Mouse (Mus musculus): ENCODE data around the gene Klhl30. TPM values are rescaled to one million over a fixed set of nuclear protein-coding genes. Genes with fewer than 3 reads are reported as not detected.

Klhl30 gene
- total RNA-seq (2021): under 1 TPM in 1 of 2 experiments, not detected in 1; 0.11 TPM
- long read RNA-seq, experiment 1: 0 reads
- long read RNA-seq, experiment 2: 0 reads

GRCm38 (mm10) chr1:91350841-91351240 lies at the start of gene Klhl30:
Gene Klhl30, plus strand, starts transcription at chr1:91351016.
- intact Hi-C loops (cut with DNase I): no loop called here
- no peak for DNase-seq (ENCODE audit: low spot score in 2 of 2)

GRCm38 (mm10) chr1:91301206-91301920 lies 49.5 kb upstream of the Klhl30 start:
- no peak for DNase-seq (ENCODE audit: low spot score in 2 of 2)
- intact Hi-C loops (cut with DNase I): no loop called here

GRCm38 (mm10) chr1:91302021-91302420 lies 48.8 kb upstream of the Klhl30 start:
- no peak for DNase-seq (ENCODE audit: low spot score in 2 of 2)
- intact Hi-C loops (cut with DNase I): no loop called here

- DNase-seq (ENCODE audit: low spot score in 2 of 2): no peak
Measured at GRCm38 (mm10) chr1:91304621-91305020, 46.2 kb upstream of the Klhl30 start.

GRCm38 (mm10) chr1:91309366-91310085 lies 41.3 kb upstream of the Klhl30 start:
- intact Hi-C loops (cut with DNase I): no loop called here
- DNase-seq (ENCODE audit: low spot score in 2 of 2): no peak

More at GRCm38 (mm10) chr1:91304621-91305020, 46.2 kb upstream of the Klhl30 start:
- intact Hi-C loops (cut with DNase I): no loop called here

GRCm38 (mm10) chr1:91312273-91312672 lies 38.5 kb upstream of the Klhl30 start:
- no peak for DNase-seq (ENCODE audit: low spot score in 2 of 2)
- intact Hi-C loops (cut with DNase I): no loop called here

GRCm38 (mm10) chr1:91313251-91313650 lies 37.6 kb upstream of the Klhl30 start:
- DNase-seq (ENCODE audit: low spot score in 2 of 2): no peak
- intact Hi-C loops (cut with DNase I): no loop called here

- no peak for DNase-seq (ENCODE audit: low spot score in 2 of 2)
- intact Hi-C loops (cut with DNase I): no loop called here
Measured at GRCm38 (mm10) chr1:91317656-91318055, 33.2 kb upstream of the Klhl30 start.

- no peak for DNase-seq (ENCODE audit: low spot score in 2 of 2)
- intact Hi-C loops (cut with DNase I): no loop called here
Measured at GRCm38 (mm10) chr1:91321760-91322438, 28.9 kb upstream of the Klhl30 start, which contains the start of gene Espnl. Gene Espnl, plus strand, starts transcription at chr1:91322075.

- no peak for DNase-seq (ENCODE audit: low spot score in 2 of 2)
- intact Hi-C loops (cut with DNase I): no loop called here
Measured at GRCm38 (mm10) chr1:91324646-91325045, 26.2 kb upstream of the Klhl30 start.

GRCm38 (mm10) chr1:91325488-91326042 lies 25.3 kb upstream of the Klhl30 start:
- intact Hi-C loops (cut with DNase I): no loop called here
- DNase-seq (ENCODE audit: low spot score in 2 of 2): no peak

- peak; percentile 18 to 32 for DNase-seq (ENCODE audit: low spot score in 2 of 2)
- intact Hi-C loops (cut with DNase I): no loop called here
Measured at GRCm38 (mm10) chr1:91332102-91332501, 18.7 kb upstream of the Klhl30 start.

- no peak for DNase-seq (ENCODE audit: low spot score in 2 of 2)
- intact Hi-C loops (cut with DNase I): no loop called here
Measured at GRCm38 (mm10) chr1:91333582-91333981, 17.2 kb upstream of the Klhl30 start.

GRCm38 (mm10) chr1:91337355-91337754 lies 13.5 kb upstream of the Klhl30 start:
- intact Hi-C loops (cut with DNase I): no loop called here
- no peak for DNase-seq (ENCODE audit: low spot score in 2 of 2)

GRCm38 (mm10) chr1:91344001-91344400 lies 6.8 kb upstream of the Klhl30 start:
- intact Hi-C loops (cut with DNase I): no loop called here
- peak in 1 of 2 experiments; percentile 33 for DNase-seq (ENCODE audit: low spot score in 2 of 2)

- DNase-seq (ENCODE audit: low spot score in 2 of 2): no peak
- intact Hi-C loops (cut with DNase I): no loop called here
Measured at GRCm38 (mm10) chr1:91344921-91345685, 5.7 kb upstream of the Klhl30 start.

- intact Hi-C loops (cut with DNase I): no loop called here
- peak; percentile 30 to 51 for DNase-seq (ENCODE audit: low spot score in 2 of 2)
Measured at GRCm38 (mm10) chr1:91346892-91347291, 3.9 kb upstream of the Klhl30 start.

- DNase-seq (ENCODE audit: low spot score in 2 of 2): no peak
- intact Hi-C loops (cut with DNase I): no loop called here
Measured at GRCm38 (mm10) chr1:91351249-91351648, 433 bp downstream of the Klhl30 start.

- intact Hi-C loops (cut with DNase I): no loop called here
- no peak for DNase-seq (ENCODE audit: low spot score in 2 of 2)
Measured at GRCm38 (mm10) chr1:91352277-91352676, 1.5 kb downstream of the Klhl30 start.

Measured in left cerebral cortex, postnatal 14 days (tissue).